Mouse (Mus musculus) gonadal fat pad, adult 2 months (tissue): Measurements from ENCODE around the gene Fuz. TPM values are rescaled to one million over a fixed set of nuclear protein-coding genes. Genes with fewer than 3 reads are reported as not detected.

Experiments used
- DNase-seq: peaks from one replicate; pipeline ENCODE4 v3.0.0-alpha.2; 2012; ENCODE audit warnings: low read depth
- polyA plus RNA-seq: library from polyadenylated mRNA; depleted of rRNA; stranded (reverse); fragments of >200 nt; gene quantifications from 2 replicates; pipeline ENCODE4 v1.2.3, GENCODE M21; 2012; rRNA removed

Gene Fuz
- 34.2 and 34.5 TPM in 2 replicates for polyA plus RNA-seq

DNA sequence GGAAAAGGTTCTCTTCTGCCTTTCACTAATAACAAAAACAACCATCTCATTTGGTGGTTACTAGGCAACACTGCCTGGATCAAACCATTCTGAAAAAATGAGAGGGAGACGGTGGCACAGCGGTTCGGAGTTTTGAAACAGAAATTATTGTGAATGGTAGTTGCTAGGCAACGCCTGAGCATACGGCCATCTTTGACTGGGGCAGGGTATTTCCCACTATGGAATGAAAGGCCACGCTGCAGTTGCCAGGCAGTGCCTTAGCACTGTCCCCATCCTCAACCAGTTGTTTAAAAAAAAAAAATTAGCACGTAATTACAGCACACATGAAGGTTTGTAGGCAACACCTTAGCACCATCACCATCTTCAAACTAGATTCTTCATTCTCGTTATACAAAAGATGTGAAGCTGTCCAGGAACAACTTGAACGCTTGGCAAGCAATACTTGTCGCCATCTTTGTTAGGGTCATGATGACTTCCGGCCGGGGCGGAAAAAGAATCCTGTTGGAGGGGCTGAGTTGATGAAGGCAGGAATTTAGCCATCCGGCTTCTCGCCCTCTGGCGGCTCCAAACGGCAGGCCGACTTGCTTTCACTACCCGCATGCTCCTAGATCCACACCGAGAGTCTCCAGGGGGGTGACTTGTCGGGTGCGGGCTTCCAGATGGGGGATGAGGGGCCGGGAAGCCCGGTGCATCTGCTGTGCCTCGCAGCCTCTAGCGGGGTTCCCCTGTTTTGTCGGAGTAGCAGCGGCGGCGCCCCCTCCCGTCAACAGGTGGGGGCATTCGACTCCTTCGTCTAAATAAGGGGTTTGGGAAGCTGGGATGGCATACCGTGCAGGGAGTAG is at the start of gene Fuz:
Gene Fuz, plus strand, starts transcription at position 487 of the 842 bp plus-strand sequence.
- peak; percentile 69 for DNase-seq

GRCm38 (mm10) chr7:44846804-44847203 is 49.1 kb upstream of the Fuz start:
- DNase-seq: no peak

GRCm38 (mm10) chr7:44847772-44848171 is 48.1 kb upstream of the Fuz start:
- DNase-seq: no peak

DNA sequence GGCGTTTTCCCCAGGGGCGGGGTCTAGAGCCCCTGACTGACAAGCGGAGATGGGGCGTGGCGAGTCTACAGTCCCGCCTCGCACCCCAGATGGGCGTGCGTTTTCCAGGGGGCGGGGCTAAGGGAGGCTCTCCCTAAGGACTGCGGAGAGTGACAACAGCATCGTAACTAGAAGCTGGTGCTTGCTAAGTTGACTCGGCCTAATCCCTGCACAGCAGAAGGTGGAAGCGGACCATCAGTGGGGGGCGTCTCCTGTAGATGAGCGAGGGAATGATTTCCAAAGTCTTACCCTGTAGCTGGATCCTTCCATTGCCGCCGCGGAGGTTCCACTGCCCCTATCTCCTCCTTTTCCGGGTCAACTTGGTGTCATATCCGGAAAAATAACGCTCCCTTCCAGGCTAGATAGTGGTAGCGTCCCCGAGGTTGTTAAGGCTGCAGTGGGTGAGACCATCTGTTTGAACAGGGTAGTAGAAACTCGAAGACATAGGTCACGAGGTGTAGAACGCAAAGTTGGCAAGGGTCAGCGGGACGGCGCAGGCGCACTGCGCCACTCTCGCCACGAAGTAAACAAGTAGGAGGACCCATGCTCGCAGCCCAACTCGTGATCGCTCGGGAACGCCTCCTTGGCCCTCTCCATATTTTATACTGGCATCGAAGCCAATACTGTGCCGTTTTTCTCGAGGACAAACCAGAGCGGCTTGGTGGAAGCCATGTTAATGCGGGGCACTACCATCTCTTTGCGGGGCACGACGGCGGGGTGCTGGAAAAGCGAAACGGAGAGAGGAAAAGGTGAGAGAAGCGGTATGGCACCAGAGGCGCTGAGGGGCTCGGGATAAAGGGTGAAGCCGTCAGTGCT is 47.1 kb upstream of the Fuz start, which contains the start of the genes Akt1s1 and Tbc1d17:
Gene Akt1s1, plus strand, starts transcription at position 431 of the 855 bp plus-strand sequence.
Gene Tbc1d17, minus strand, starts transcription at position 519 of the 855 bp plus-strand sequence.
- peak; percentile 98 for DNase-seq

GRCm38 (mm10) chr7:44849416-44850111 is 46.3 kb upstream of the Fuz start:
- DNase-seq: peak; percentile 69

DNA sequence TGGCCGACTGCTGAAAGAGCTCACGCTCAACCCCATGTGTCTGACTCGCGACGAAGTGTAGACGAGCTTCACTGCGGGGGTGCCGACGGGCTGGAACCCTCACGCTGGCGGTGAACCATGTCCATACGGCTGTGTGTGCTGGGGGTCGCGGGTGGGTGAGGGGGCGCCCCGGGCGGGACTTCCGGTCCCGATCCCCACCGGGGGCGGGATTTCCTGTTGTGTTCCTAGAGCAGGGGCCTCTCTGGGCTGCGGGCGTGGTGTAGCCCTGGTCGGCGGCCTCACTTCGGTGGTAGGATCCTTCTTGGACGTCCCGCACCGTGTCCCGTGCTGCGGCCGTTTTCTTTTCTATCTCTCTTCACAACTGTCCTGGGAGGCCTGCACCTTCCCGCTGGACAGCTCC is 45.7 kb upstream of the Fuz start:
- no peak for DNase-seq

DNA sequence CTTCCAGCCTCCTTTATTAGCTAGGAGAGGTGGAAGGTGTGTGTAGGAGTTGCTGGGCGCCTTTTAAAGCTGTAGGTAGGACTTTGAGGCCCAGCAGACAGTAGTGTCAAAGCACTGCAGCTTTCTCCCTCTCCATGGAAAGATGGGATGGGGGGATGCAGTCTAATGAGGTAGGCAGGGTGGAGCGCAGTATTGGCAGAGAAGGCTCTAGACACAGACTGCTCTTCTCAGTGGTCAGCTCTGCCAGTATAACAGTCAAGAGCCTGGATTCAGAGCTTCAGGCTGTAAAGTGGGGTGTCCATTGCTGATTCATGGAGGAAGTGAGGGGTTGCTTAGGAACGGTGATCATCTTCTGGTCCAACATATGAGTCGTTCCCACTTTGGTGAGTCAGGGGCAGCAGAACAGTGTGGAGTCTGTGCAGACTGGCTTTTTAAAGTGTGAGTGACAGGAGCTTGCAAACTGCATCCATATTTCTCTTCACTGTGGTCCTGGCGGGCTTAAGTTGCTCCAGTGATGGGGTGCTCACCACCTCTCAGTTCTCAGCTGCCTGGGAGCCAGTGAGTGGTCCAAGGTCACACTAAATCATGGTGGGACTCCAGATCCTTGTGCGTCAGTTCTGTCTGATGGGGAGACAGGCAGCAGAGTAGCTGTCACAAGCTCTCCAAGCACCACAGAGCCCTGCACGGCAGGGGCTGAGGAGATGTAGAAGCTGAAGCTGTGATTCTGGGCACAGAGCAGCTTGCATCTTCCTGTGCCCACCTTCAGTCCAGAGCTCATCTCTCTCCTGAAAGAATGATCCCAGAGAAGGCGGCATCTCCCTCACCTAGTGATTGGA is 44.9 kb upstream of the Fuz start:
- DNase-seq: no peak

GRCm38 (mm10) chr7:44851625-44852234 is 44.1 kb upstream of the Fuz start:
- no peak for DNase-seq

DNA sequence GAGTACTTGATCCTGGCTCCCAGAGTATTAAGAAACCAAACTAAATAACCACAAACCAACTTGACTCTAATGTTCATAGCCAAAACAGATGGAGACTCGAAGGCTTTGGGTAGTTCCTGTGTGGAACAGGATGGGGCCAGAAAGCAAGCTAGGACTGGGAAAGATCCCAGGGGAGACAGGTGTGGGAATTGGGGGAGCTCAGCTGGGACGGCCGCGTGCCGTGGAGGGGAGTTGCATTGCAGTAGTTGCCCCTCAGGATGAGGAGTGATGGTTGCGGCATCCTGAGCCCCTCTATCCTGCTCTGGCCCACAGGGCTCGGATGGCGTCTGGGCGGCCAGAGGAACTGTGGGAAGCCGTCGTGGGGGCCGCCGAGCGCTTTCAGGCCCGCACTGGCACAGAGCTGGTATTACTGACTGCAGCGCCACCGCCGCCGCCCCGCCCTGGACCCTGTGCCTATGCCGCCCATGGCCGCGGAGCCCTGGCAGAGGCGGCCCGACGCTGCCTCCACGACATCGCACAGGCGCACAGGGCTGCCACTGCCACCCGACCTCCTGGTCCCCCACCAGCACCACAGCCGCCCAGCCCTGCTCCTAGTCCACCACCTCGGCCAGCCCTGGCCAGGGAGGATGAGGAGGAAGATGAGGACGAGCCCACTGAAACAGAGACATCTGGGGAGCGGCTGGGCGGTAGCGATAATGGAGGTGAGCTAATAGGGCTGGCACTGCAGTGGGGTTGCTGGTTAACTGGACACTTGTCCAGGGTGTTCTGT is 43.4 kb upstream of the Fuz start:
- DNase-seq: no peak

DNA sequence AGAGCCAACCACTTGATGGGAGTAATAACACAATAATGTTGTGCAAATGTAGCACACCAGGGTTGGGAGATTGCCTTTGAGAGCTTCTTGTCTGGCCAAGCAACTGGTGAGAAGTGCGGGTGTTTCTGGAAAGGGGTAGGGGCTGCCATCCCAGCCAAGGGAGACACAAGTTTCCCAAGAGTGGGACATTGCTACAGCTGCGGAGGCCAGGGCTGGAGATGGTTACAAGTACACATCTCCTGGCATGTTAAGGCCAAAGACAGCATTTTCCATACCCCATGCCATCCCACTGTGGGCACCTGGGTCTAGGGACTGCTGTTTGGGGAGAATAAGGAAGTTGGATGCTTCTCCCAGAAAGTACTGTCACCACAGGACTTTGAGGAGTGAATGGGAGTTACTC is 42.8 kb upstream of the Fuz start:
- DNase-seq: no peak

DNA sequence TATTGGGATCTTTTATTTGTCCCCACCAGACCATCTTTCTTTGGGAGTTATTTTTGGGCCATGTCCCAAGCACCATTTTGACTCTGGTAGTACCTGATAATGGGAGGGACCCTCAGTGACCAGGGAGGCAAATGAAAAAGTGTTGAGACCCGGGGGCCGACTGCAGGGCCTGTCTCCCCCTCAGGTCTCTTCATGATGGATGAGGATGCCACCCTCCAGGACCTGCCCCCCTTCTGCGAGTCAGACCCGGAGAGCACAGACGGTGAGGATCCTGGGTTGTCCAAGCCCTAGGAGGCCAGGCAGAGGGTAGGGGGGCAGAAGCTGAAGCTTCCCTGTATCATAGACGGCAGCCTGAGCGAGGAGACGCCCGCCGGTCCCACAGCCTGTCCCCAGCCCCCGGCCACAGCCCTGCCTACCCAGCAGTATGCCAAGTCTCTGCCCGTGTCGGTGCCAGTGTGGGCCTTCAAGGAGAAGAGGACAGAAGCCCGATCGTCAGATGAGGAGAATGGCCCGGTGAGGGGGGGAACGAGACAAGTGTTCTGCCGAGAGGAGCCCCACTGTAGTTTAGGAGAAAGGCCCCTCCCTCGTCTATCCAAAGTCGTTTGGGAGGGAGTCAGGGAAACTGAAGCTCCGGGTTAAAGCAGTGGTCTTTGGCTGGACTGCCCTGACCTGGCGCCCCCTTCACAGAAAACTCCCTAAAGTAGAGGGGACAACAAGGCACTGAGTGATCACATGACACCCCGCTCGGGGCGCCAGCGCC is 42.1 kb upstream of the Fuz start:
- DNase-seq: no peak

DNA sequence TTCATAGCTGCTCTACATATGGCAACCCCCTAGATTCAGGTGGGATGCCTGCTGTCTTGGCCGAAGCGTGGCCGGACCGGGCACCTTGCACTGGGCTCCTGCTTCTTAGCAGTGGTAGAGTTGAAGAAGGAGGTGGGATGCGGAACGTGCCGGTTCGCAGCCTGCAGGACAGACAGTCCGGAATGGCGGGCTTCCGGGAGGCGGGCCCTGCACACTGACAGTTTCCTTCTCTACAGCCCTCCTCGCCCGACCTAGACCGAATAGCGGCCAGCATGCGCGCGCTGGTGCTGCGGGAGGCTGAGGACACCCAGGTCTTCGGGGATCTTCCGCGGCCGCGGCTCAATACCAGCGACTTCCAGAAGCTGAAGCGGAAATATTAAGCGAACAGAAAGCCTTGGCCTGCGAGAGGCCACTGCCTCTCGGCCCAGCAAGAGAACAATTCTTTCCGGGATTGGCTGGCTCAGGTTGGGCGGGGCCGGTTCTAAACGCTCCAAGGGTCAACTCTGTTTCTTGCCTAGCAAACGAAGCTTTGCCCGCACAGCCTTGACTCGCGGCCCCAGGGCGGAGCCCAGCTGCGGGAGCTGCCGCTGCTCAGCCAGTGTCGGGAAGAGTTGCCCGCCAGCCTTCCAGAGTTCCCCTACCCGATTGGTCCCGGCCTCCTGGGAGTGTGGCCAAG is 41.4 kb upstream of the Fuz start:
- DNase-seq: no peak

GRCm38 (mm10) chr7:44855036-44855435 is 40.8 kb upstream of the Fuz start:
- DNase-seq: no peak

- no peak for DNase-seq
Observed at GRCm38 (mm10) chr7:44856265-44856916, 39.5 kb upstream of the Fuz start.

DNA sequence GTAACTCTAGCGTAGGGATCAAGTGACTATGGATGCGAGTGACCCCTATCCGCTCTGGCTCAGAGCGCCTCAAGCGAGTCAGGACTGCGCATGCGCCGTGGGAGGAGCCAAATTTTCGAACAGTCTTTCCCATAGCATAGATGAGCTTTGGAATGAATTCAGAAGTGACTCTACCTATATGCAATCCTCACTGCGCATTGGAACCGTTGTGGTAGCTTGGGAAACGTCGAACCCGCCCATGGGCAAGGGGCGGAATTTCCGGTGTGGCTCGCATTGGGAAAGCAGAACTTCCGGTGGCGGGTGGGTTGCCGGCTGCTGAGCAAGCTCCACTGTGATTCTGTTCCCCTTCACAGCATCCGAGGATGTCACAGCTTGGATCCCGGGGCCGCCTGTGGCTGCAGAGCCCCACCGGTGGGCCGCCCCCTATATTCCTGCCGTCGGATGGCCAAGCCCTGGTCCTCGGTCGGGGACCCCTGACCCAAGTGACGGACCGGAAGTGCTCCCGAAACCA is 38.8 kb upstream of the Fuz start, which contains the start of gene Pnkp:
Gene Pnkp, plus strand, starts transcription at position 98 of the 511 bp plus-strand sequence.
- peak; percentile 63 for DNase-seq

DNA sequence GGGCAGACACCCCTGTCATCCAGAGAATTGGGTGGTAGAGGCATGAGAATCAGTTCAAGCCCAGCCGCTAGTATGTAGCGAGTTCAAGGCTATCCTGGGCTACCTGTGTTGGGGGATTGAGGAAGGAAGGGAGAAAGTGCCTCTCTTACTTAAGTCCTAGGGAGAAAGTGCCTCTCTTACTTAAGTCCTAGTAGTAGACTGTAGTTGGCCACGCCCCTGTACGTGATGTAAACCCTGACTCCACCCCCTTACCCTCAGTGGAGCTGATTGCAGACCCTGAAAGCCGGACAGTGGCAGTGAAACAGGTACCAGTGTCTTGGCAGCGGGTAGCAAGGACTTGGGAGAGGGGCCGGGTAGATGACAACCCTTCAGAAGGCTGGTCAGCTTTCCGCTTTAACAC is 38.0 kb upstream of the Fuz start:
- DNase-seq: no peak

- no peak for DNase-seq
Observed at GRCm38 (mm10) chr7:44859896-44860295, 36.0 kb upstream of the Fuz start.
